Mouse (Mus musculus) heart, embryonic 14.5 days (tissue): ENCODE measurements around the gene Hadhb. TPM values are rescaled to one million over a fixed set of nuclear protein-coding genes. Genes with fewer than 3 reads are reported as not detected.

Experiments
- ATAC-seq: fragments of 200-750 bp; cut with Nextera tagmentation; 2 replicates; pipeline ENCODE4 v1.8.0; 2017; ENCODE audit warnings: low read depth, moderate TSS enrichment; ENCODE audit not compliant: insufficient number of reproducible peaks, insufficient read depth, low FRiP score
- H3K27ac ChIP-seq, 2 experiments: fragments of 200-500 bp in 1 of 2; fragments of 300-500 bp in 1 of 2; sonication (generic) in 1 of 2; replicated peaks in 1 of 2; 2 replicates each; pipeline ENCODE4 v1.5.1; 2012 to 2014; ENCODE audit warnings: low read depth in 2 of 2, low read length in 2 of 2, control low read depth in 1 of 2, mild to moderate bottlenecking in 1 of 2, mixed read lengths in 1 of 2; ENCODE audit not compliant: control insufficient read depth in 1 of 2, insufficient read depth in 1 of 2
- H3K27me3 ChIP-seq: fragments of 300-500 bp; sonication (generic); 2 replicates; pipeline ENCODE4 v1.6.1; 2014; ENCODE audit warnings: mild to moderate bottlenecking, low read length, control low read depth; ENCODE audit not compliant: control insufficient read depth, insufficient read depth
- H3K36me3 ChIP-seq: fragments of 300-500 bp; sonication (generic); 2 replicates; pipeline ENCODE4 v1.6.1; 2014; ENCODE audit warnings: mild to moderate bottlenecking, control low read depth, low read length, mixed read lengths; ENCODE audit not compliant: control insufficient read depth, insufficient read depth
- H3K4me1 ChIP-seq, 2 experiments: fragments of 200-500 bp in 1 of 2; fragments of 300-500 bp in 1 of 2; sonication (generic) in 1 of 2; 2 replicates each; pipeline ENCODE4 v1.6.1; 2012 to 2014; ENCODE audit warnings: low read length in 2 of 2, control low read depth in 1 of 2, mixed read lengths in 1 of 2; ENCODE audit not compliant: control insufficient read depth in 2 of 2, insufficient read depth in 2 of 2
- H3K4me2 ChIP-seq: fragments of 300-500 bp; sonication (generic); 2 replicates; pipeline ENCODE4 v1.6.1; 2014; ENCODE audit warnings: mild to moderate bottlenecking, low read length
- H3K4me3 ChIP-seq, 2 experiments: fragments of 200-500 bp in 1 of 2; fragments of 300-500 bp in 1 of 2; sonication (generic) in 1 of 2; 2 replicates each; pipeline ENCODE4 v1.5.1; 2012 to 2014; ENCODE audit warnings: low read length in 2 of 2, mild to moderate bottlenecking in 2 of 2, control low read depth in 1 of 2, low read depth in 1 of 2, moderate library complexity in 1 of 2; ENCODE audit not compliant: control insufficient read depth in 1 of 2, insufficient read depth in 1 of 2
- H3K9ac ChIP-seq: fragments of 300-500 bp; sonication (generic); 2 replicates; pipeline ENCODE4 v1.6.1; 2014; ENCODE audit warnings: mild to moderate bottlenecking, low read length
- H3K9me3 ChIP-seq: fragments of 300-500 bp; sonication (generic); 2 replicates; pipeline ENCODE4 v1.6.1; 2016; ENCODE audit warnings: low read length, control low read depth; ENCODE audit not compliant: control insufficient read depth
- WGBS: fragments of 180-500 bp; shearing (Covaris S2); extraction: QIAGEN DNeasy Blood & Tissue Kit; methylation state at CpG from one replicate; pipeline ENCODE4 v1.1.7; 2014; 5-methylcytosine and 5-hydroxymethylcytosine counted together
- polyA plus RNA-seq: library from polyadenylated mRNA; unstranded; fragments of >200 nt; fragmentation: Nextera tagmentation; extraction: Ambion mirVana; gene quantifications from 2 replicates; pipeline ENCODE4 v1.2.1, GENCODE M21; 2014

Gene Hadhb
- polyA plus RNA-seq, 1 experiment from 2014 or later = 422 TPM

GRCm38 (mm10) chr5:30118018-30118417 is 37.0 kb upstream of the Hadhb start:
- H3K27me3 ChIP-seq = peaks cover 29% of the 10 kb centered on the region
- H3K9me3 ChIP-seq = no peaks in the 10 kb centered on the region
- no peak overlapping the region for H3K4me3 ChIP-seq
- no peak overlapping the region for H3K4me2 ChIP-seq
- H3K27ac ChIP-seq = no peak overlapping the region
- peaks cover 66% of the 10 kb centered on the region for H3K36me3 ChIP-seq
- no peak for ATAC-seq
- 100% methylated on average over 1 of the region's 1 CpGs for WGBS
- peaks cover 5 to 6% of the 10 kb centered on the region in 2 experiments; a peak in 2 of 4 replicates for H3K4me1 ChIP-seq
- no peak overlapping the region for H3K9ac ChIP-seq

DNA sequence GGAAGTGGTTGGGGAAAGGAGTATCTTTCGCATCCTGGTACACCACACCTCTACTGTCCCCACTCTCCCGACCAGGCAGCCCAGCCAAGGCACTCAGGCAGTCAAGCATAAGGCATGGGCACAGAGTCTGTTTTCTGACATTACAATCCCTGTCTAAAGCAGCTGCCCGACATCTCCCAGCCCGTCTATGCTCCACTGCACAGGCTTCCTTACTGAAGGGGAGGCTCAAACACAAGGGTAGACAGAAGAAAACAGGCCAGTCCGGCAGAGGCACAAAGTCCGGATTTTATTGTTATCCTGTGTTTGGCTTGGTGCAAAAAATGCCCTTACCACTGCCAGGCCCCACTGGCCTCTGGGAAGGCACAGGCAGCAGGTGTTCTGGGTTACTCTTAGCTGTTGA is 35.9 kb upstream of the Hadhb start:
- Histone ChIP-seq H3K27ac (no peak overlapping the region), H3K27me3 (peaks cover 17% of the 10 kb centered on the region), H3K4me3 (no peak overlapping the region), H3K36me3 (peaks cover 77% of the 10 kb centered on the region), H3K4me1 (peaks cover 0 to 2% of the 10 kb centered on the region in 2 experiments; a peak in 1 of 4 replicates), H3K9ac (no peak overlapping the region), H3K4me2 (no peak overlapping the region), H3K9me3 (no peaks in the 10 kb centered on the region)
- ATAC-seq = no peak
- WGBS = 87% methylated on average over 6 of the region's 6 CpGs

GRCm38 (mm10) chr5:30120106-30120505 is 34.9 kb upstream of the Hadhb start:
- no peak for ATAC-seq
- WGBS = 80% methylated on average over 7 of the region's 7 CpGs
- no peak overlapping the region for H3K27ac ChIP-seq
- H3K4me2 ChIP-seq = no peak overlapping the region
- no peak overlapping the region for H3K4me3 ChIP-seq
- no peak overlapping the region for H3K9ac ChIP-seq
- no peaks in the 10 kb centered on the region for H3K9me3 ChIP-seq
- H3K27me3 ChIP-seq = peaks cover 9% of the 10 kb centered on the region
- H3K36me3 ChIP-seq = peaks cover 87% of the 10 kb centered on the region
- no peaks in the 10 kb centered on the region for H3K4me1 ChIP-seq

DNA sequence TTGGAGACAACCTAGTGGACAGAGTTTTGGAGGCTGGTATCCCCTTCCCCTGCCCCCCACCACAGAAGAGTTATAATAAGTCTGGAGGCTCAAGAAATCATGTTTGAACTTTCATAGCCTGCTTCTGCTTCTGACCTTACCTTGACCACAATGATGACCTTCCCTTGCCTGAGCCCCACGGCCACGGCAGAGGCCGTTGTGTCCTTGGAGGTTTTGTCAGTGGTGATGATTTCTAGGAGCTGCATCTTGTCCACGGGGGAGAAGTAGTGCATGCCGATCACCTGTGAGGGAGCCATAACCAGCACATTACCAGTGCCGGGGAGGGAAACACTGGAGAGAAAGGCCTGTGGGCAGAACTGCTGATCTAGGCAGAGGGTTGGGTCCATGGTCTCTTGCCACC is 32.6 kb upstream of the Hadhb start:
- 87% methylated on average over 6 of the region's 6 CpGs for WGBS
- H3K9ac ChIP-seq = no peak overlapping the region
- no peak overlapping the region for H3K27ac ChIP-seq
- ATAC-seq = no peak
- no peaks in the 10 kb centered on the region for H3K9me3 ChIP-seq
- peaks cover 100% of the 10 kb centered on the region for H3K36me3 ChIP-seq
- no peak overlapping the region for H3K4me2 ChIP-seq
- H3K4me1 ChIP-seq = no peaks in the 10 kb centered on the region
- no peak overlapping the region for H3K4me3 ChIP-seq
- no peaks in the 10 kb centered on the region for H3K27me3 ChIP-seq

- no peaks in the 10 kb centered on the region for H3K9me3 ChIP-seq
- H3K4me1 ChIP-seq = no peaks in the 10 kb centered on the region
- H3K27me3 ChIP-seq = no peaks in the 10 kb centered on the region
- H3K9ac ChIP-seq = no peak overlapping the region
- no peak overlapping the region for H3K4me2 ChIP-seq
- 56% methylated on average over 5 of the region's 5 CpGs for WGBS
- ATAC-seq = no peak
- no peak overlapping the region for H3K27ac ChIP-seq
- no peak overlapping the region for H3K4me3 ChIP-seq
- H3K36me3 ChIP-seq = peaks cover 100% of the 10 kb centered on the region
These were observed 29.5 kb upstream of the Hadhb start for GRCm38 (mm10) chr5:30125587-30125986.

- no peak overlapping the region for H3K4me2 ChIP-seq
- no peaks in the 10 kb centered on the region for H3K4me1 ChIP-seq
- no peaks in the 10 kb centered on the region for H3K9me3 ChIP-seq
- no peak overlapping the region for H3K9ac ChIP-seq
- no peaks in the 10 kb centered on the region for H3K27me3 ChIP-seq
- 83% methylated on average over 7 of the region's 7 CpGs for WGBS
- ATAC-seq = no peak
- no peak overlapping the region for H3K27ac ChIP-seq
- H3K36me3 ChIP-seq = peaks cover 99% of the 10 kb centered on the region
- H3K4me3 ChIP-seq = no peak overlapping the region
These were observed 28.3 kb upstream of the Hadhb start for GRCm38 (mm10) chr5:30126756-30127155.

- H3K9me3 ChIP-seq = no peaks in the 10 kb centered on the region
- ATAC-seq = no peak
These were observed 27.0 kb upstream of the Hadhb start for GRCm38 (mm10) chr5:30127921-30128597.

GRCm38 (mm10) chr5:30128680-30129079 is 26.4 kb upstream of the Hadhb start:
- Histone ChIP-seq H3K4me1 (no peaks in the 10 kb centered on the region), H3K9ac (no peak overlapping the region), H3K4me3 (no peak overlapping the region), H3K27me3 (no peaks in the 10 kb centered on the region), H3K27ac (no peak overlapping the region), H3K4me2 (no peak overlapping the region), H3K36me3 (peaks cover 99% of the 10 kb centered on the region), H3K9me3 (no peaks in the 10 kb centered on the region)
- no peak for ATAC-seq
- WGBS = 93% methylated on average over 6 of the region's 6 CpGs

More at GRCm38 (mm10) chr5:30127921-30128597, 27.0 kb upstream of the Hadhb start:
- peaks cover 99% of the 10 kb centered on the region for H3K36me3 ChIP-seq
- no peaks in the 10 kb centered on the region for H3K27me3 ChIP-seq
- no peaks in the 10 kb centered on the region for H3K4me1 ChIP-seq
- 83% methylated on average over 13 of the region's 13 CpGs for WGBS
- no peak overlapping the region for H3K4me3 ChIP-seq
- no peak overlapping the region for H3K4me2 ChIP-seq
- H3K9ac ChIP-seq = no peak overlapping the region
- no peak overlapping the region for H3K27ac ChIP-seq
